Mouse (Mus musculus): Measurements from ENCODE around the gene Nwd2. TPM values are rescaled to one million over a fixed set of nuclear protein-coding genes. Genes with fewer than 3 reads are reported as not detected.

Gene Nwd2
- polyA plus RNA-seq, 1 experiment from 2014 or later = 17.8 TPM

GRCm38 (mm10) chr5:63819519-63819918 lies 170.6 kb downstream of the Nwd2 start:
- Histone ChIP-seq H3K4me2 (no peak overlapping the region), H3K36me3 (no peaks in the 10 kb centered on the region), H3K9me3 (replicated peaks) (no peaks in the 10 kb centered on the region), H3K4me1 (no peaks in the 10 kb centered on the region), H3K4me3 (replicated peaks) (no peak overlapping the region), H3K27ac (replicated peaks) (no peak overlapping the region), H3K27me3 (replicated peaks) (no peaks in the 10 kb centered on the region), H3K9ac (replicated peaks) (no peak overlapping the region)
- no peak for ATAC-seq (ENCODE audit: low FRiP score)
- WGBS = 77% methylated on average over 6 of the region's 6 CpGs

DNA sequence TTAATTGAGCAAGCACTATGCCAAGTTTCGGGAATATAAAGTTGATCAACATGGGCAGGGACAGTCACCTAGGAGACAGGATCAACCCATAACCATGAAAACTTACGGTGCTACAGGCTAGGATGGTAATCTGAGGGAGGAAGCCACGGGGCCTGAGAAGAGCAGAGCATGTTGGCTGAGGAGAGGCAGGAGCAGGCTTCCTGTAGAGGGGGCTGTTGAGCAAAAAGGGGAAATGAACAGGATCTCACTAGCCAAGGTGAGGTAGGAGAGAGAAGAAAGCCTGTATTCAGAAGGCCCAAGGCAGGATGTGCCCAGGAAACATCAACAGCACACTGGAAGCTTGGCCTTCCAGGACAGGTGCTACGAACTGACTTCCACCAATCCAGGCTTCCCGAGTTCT lies 172.3 kb downstream of the Nwd2 start:
- Histone ChIP-seq H3K4me2 (no peak overlapping the region), H3K36me3 (no peaks in the 10 kb centered on the region), H3K4me1 (no peaks in the 10 kb centered on the region), H3K9ac (replicated peaks) (no peak overlapping the region), H3K27ac (replicated peaks) (no peak overlapping the region), H3K27me3 (replicated peaks) (no peaks in the 10 kb centered on the region), H3K4me3 (replicated peaks) (no peak overlapping the region), H3K9me3 (replicated peaks) (no peaks in the 10 kb centered on the region)
- 85% methylated on average over 5 of the region's 5 CpGs for WGBS
- no peak for ATAC-seq (ENCODE audit: low FRiP score)

DNA sequence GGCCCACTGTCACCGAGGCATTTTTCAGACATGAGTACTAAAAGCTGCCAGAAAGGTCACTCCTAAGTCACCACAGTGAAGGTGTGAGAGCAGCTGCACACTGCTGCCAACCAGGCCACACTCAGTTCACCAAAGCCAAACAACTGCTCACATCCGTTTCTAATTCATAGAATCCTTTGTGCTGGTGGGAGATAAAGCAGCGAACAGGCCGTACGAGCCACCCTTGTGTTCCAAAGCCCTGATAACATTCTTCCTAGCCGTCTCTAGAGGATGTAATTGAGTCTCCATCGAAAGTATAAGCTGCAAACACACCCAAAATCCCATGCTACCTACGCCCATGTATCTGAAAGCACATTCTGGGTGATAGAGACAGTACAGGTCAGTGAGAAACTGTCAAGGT lies 173.0 kb downstream of the Nwd2 start:
- WGBS = 78% methylated on average over 8 of the region's 8 CpGs
- H3K27me3 ChIP-seq (replicated peaks) = no peaks in the 10 kb centered on the region

DNA sequence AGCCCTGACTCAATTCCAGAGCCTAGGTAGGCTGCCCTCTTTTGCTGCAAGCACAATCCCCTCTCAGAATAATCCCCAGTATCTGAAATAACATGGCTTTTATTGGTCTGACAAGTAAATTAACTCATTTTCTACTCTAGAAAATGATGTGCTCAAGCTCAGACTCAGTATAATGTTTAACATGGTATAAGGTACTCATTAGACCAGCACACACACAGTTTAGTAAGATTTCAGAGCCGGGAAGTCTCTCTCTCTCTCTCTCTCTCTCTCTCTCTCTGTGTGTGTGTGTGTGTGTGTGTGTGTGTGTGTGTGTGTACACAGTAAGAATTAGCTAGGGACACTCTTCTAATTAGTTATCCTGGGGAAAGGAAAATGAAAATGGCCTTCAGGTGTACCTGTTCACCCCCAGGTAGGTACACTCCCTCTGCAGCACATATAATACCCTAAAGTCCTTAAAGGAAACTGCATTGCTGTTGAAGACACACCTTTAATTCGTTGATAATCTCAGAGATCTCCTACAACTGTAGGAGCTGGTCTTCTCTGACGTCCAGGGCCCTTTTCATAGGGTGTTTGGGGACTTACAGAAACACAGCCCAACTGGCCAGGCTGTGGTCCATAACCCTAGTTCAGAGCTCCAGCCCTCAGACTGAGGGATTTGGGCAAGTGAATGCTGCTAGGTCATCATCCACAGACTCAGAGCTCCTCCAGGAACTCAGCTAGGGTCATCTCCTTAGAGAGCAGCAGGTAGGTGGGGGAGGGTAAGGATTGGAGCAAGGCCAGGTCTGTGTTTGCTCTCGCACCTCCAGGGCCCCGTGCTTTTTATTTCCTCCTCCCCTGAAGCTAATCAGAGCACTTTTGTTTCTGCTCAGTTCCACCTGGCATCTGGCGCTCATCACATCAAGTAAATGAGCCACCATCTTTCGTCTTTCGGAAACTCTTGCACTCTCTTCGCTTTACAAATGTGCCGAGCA lies 174.7 kb downstream of the Nwd2 start:
- 67% methylated on average over 10 of the region's 10 CpGs for WGBS

More for the DNA sequence above, 173.0 kb downstream of the Nwd2 start:
- no peak overlapping the region for H3K27ac ChIP-seq (replicated peaks)
- no peaks in the 10 kb centered on the region for H3K4me1 ChIP-seq
- no peak overlapping the region for H3K4me3 ChIP-seq (replicated peaks)
- H3K36me3 ChIP-seq = no peaks in the 10 kb centered on the region
- no peak for ATAC-seq (ENCODE audit: low FRiP score)
- no peak overlapping the region for H3K9ac ChIP-seq (replicated peaks)
- H3K4me2 ChIP-seq = no peak overlapping the region
- no peaks in the 10 kb centered on the region for H3K9me3 ChIP-seq (replicated peaks)

GRCm38 (mm10) chr5:63824599-63825350 lies 175.9 kb downstream of the Nwd2 start:
- no peak for ATAC-seq (ENCODE audit: low FRiP score)
- H3K27me3 ChIP-seq (replicated peaks) = no peaks in the 10 kb centered on the region
- no peak overlapping the region for H3K9ac ChIP-seq (replicated peaks)
- H3K4me3 ChIP-seq (replicated peaks) = no peak overlapping the region
- H3K27ac ChIP-seq (replicated peaks) = no peak overlapping the region
- no peaks in the 10 kb centered on the region for H3K4me1 ChIP-seq
- no peak overlapping the region for H3K4me2 ChIP-seq
- 83% methylated on average over 8 of the region's 8 CpGs for WGBS
- H3K36me3 ChIP-seq = no peaks in the 10 kb centered on the region
- no peaks in the 10 kb centered on the region for H3K9me3 ChIP-seq (replicated peaks)

More for the DNA sequence above, 174.7 kb downstream of the Nwd2 start:
- H3K9ac ChIP-seq (replicated peaks) = no peak overlapping the region
- H3K9me3 ChIP-seq (replicated peaks) = no peaks in the 10 kb centered on the region
- no peak overlapping the region for H3K4me2 ChIP-seq
- H3K4me3 ChIP-seq (replicated peaks) = no peak overlapping the region
- no peak overlapping the region for H3K27ac ChIP-seq (replicated peaks)
- H3K36me3 ChIP-seq = no peaks in the 10 kb centered on the region
- ATAC-seq (ENCODE audit: low FRiP score) = no peak
- H3K4me1 ChIP-seq = no peaks in the 10 kb centered on the region
- H3K27me3 ChIP-seq (replicated peaks) = no peaks in the 10 kb centered on the region

DNA sequence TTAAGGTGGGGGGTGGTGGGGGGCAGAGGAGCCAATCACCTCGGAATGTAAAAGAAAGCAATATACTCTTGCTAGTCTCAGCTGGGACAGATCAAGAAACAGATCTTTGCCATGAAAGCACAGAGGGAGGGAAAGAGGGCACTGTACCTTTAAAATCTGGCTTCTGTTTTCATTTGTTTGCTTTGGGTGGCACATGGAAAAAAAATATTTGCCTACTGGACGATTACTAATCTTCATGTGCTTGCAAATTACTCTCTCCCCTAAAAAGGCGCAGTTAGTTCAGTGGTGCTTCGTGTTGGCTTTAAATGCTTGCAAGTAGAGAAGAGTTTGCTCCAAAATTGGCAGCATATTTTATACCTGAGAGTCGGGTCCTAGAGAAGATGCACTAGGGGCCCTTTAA lies 177.0 kb downstream of the Nwd2 start:
- ATAC-seq (ENCODE audit: low FRiP score) = no peak
- H3K9me3 ChIP-seq (replicated peaks) = no peaks in the 10 kb centered on the region
- no peak overlapping the region for H3K4me2 ChIP-seq
- H3K9ac ChIP-seq (replicated peaks) = no peak overlapping the region
- no peaks in the 10 kb centered on the region for H3K27me3 ChIP-seq (replicated peaks)
- H3K27ac ChIP-seq (replicated peaks) = no peak overlapping the region
- 77% methylated on average over 5 of the region's 5 CpGs for WGBS
- H3K36me3 ChIP-seq = no peaks in the 10 kb centered on the region
- no peak overlapping the region for H3K4me3 ChIP-seq (replicated peaks)
- no peaks in the 10 kb centered on the region for H3K4me1 ChIP-seq

DNA sequence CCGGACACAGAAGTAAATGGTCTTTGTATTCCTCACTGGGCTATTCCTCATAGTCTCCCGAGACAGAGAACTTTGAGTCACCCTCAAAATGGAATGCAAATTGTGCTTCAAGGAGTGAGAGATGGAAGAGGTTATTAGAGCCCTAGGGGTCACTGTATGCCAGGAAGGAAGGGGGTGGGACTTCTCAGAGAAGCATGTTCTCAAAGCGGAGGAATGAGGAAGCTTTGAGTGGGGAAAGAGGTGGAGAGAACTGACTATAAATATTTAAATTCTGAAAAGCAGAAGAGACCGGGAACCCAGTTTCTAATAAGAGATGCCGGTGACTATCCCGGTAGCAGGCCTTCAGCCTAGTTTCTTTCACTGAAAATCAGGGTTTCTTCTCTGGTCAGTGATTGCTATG lies 178.1 kb downstream of the Nwd2 start:
- H3K9me3 ChIP-seq (replicated peaks) = no peaks in the 10 kb centered on the region
- ATAC-seq (ENCODE audit: low FRiP score) = no peak
- no peak overlapping the region for H3K4me3 ChIP-seq (replicated peaks)
- H3K4me1 ChIP-seq = no peaks in the 10 kb centered on the region
- H3K4me2 ChIP-seq = no peak overlapping the region
- no peaks in the 10 kb centered on the region for H3K27me3 ChIP-seq (replicated peaks)
- no peak overlapping the region for H3K27ac ChIP-seq (replicated peaks)
- H3K9ac ChIP-seq (replicated peaks) = no peak overlapping the region
- H3K36me3 ChIP-seq = no peaks in the 10 kb centered on the region
- 79% methylated on average over 6 of the region's 6 CpGs for WGBS

DNA sequence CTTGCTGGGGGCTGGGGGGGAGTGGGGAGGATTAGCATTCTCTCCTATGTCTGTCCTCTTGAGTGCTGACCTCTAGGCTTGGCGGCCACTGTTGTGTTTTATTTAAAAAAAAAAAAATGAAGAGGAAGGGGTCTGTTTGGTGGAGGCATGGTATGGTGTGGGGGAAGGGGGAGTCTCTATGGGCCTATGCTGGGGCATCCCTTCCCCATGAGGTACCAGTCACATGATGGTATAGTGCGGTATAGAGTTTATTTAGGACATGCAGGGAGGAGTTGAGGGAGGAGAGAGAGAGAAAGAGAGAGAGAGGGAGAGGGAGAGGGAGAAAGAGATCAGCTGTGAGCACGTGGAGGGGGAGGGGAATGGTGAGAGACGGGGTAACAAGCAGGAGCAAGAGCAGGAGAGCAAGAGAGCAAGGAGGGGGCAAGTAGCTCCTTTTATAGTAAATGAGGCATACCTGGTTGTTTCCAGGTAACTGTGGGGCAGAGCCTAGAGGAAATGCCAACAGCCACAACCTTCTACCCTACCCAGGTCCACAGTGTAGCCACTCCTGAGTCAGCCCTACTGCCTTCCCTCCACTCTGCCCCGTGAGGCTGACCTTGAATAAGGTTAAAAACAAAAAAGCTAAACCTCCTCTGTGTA lies 178.6 kb downstream of the Nwd2 start:
- Histone ChIP-seq H3K9ac (replicated peaks) (no peak overlapping the region), H3K4me2 (no peak overlapping the region), H3K9me3 (replicated peaks) (no peaks in the 10 kb centered on the region), H3K27ac (replicated peaks) (no peak overlapping the region), H3K36me3 (no peaks in the 10 kb centered on the region), H3K4me3 (replicated peaks) (no peak overlapping the region), H3K4me1 (no peaks in the 10 kb centered on the region), H3K27me3 (replicated peaks) (no peaks in the 10 kb centered on the region)
- 64% methylated on average over 5 of the region's 5 CpGs for WGBS
- no peak for ATAC-seq (ENCODE audit: low FRiP score)

DNA sequence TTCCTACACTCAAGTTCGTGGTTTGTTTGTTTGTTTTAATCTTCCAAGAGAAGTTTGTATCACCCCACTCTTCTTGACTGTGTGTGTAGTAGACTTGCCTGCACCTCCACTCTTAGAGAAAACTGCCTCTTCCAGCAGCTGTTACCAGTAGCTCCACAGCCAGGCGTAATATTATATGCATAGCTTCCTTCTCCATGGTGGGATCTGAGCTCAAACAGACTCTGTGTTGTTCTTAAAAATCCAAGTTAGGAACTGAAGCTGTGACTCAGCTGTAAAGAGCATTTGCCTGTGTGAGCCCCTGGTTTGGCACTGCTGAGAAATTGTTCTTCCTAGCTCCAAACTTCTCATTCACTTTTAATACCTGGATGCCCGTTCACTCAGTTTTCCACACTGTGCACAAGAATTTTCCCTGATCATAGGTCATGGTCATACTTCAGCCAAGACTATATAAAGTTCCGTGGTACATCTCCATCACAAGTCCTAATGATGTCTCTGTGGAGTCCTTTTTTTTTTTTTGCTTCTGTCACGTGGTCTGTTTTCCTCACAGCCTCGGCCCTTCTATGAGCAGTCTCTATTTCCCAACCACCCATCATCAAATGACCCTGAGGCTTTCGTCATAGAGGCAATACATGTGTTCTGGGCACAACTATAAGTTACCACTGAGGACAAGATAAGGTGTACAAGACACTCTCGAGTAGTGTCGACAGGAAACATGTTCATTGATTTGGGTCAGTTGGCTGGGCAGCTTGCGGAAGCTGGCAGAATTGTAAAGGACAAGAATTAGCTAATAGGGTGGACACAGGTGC lies 179.7 kb downstream of the Nwd2 start:
- no peak overlapping the region for H3K4me3 ChIP-seq (replicated peaks)
- ATAC-seq (ENCODE audit: low FRiP score) = no peak
- no peak overlapping the region for H3K27ac ChIP-seq (replicated peaks)
- 88% methylated on average over 10 of the region's 10 CpGs for WGBS
- no peaks in the 10 kb centered on the region for H3K27me3 ChIP-seq (replicated peaks)
- no peaks in the 10 kb centered on the region for H3K9me3 ChIP-seq (replicated peaks)
- no peak overlapping the region for H3K9ac ChIP-seq (replicated peaks)
- H3K36me3 ChIP-seq = no peaks in the 10 kb centered on the region
- no peaks in the 10 kb centered on the region for H3K4me1 ChIP-seq
- no peak overlapping the region for H3K4me2 ChIP-seq

GRCm38 (mm10) chr5:63831054-63831453 lies 182.2 kb downstream of the Nwd2 start:
- H3K4me2 ChIP-seq = no peak overlapping the region
- no peaks in the 10 kb centered on the region for H3K36me3 ChIP-seq
- no peaks in the 10 kb centered on the region for H3K4me1 ChIP-seq
- no peaks in the 10 kb centered on the region for H3K9me3 ChIP-seq (replicated peaks)
- no peak for ATAC-seq (ENCODE audit: low FRiP score)
- WGBS = 89% methylated on average over 4 of the region's 4 CpGs
- H3K4me3 ChIP-seq (replicated peaks) = no peak overlapping the region
- no peaks in the 10 kb centered on the region for H3K27me3 ChIP-seq (replicated peaks)
- no peak overlapping the region for H3K27ac ChIP-seq (replicated peaks)
- H3K9ac ChIP-seq (replicated peaks) = no peak overlapping the region

GRCm38 (mm10) chr5:63833955-63834354 lies 185.1 kb downstream of the Nwd2 start:
- no peak for ATAC-seq (ENCODE audit: low FRiP score)
- no peaks in the 10 kb centered on the region for H3K27me3 ChIP-seq (replicated peaks)
- H3K36me3 ChIP-seq = no peaks in the 10 kb centered on the region
- H3K4me2 ChIP-seq = no peak overlapping the region
- H3K27ac ChIP-seq (replicated peaks) = no peak overlapping the region
- H3K4me3 ChIP-seq (replicated peaks) = no peak overlapping the region
- H3K4me1 ChIP-seq = no peaks in the 10 kb centered on the region
- no peaks in the 10 kb centered on the region for H3K9me3 ChIP-seq (replicated peaks)
- no peak overlapping the region for H3K9ac ChIP-seq (replicated peaks)
- WGBS = 63% methylated on average over 5 of the region's 5 CpGs
